Mouse (Mus musculus) embryo, embryonic 10.5 days (tissue): ENCODE data around the gene E130308A19Rik.
"Not testable (repeated sequence)": the region's sequence is repeated elsewhere in the genome, so short reads cannot be mapped to it uniquely, and the experiment has no call there.

ENCODE experiments used
- DNase-seq: peaks from one replicate; pipeline ENCODE4 v3.0.0-alpha.2; 2015; ENCODE audit warnings: low spot score

E130308A19Rik gene

DNA sequence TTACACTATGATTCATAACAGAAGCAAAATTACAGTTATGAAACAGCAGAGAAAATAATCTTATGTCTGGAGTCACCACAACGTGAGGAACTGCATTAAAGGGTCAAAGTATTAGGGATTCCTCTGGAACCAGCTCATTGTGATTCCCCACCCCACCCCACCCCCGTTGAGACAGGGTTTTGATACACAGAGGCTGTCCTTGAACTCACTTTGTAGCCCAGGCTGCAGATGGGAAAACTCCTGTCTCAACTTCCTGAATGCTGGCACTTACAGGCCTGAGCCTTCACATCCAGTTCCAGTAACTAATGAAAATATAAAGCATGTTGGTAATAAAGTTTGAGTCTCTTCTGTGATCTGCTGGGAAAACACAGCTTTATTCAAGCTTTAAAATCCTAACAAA, 159.4 kb downstream of the E130308A19Rik start:
- DNase-seq, result no peak

- peak; percentile 83 for DNase-seq
Observed at GRCm38 (mm10) chr4:59786661-59787060, 160.7 kb downstream of the E130308A19Rik start.

- no peak for DNase-seq
Observed at GRCm38 (mm10) chr4:59787126-59787525, 161.1 kb downstream of the E130308A19Rik start.

DNA sequence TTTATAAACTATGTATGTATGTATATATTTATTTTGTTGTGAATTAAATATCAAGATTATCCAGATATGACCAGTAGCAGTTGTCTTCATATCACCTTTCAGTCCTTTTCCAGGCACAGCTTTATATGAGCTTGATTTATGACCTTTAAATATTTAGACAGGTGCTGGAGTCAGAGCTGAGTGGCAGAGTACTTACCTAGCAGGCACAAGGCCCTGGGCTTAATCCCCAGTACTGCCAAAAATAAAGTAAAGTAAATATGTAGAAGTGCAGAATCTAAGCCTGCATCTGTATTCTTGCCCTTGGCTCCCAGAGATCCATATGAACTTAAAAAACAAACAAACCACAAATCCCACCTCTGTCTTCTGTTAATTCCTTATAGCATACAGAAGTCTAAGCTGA, 163.0 kb downstream of the E130308A19Rik start:
- no peak for DNase-seq

DNA sequence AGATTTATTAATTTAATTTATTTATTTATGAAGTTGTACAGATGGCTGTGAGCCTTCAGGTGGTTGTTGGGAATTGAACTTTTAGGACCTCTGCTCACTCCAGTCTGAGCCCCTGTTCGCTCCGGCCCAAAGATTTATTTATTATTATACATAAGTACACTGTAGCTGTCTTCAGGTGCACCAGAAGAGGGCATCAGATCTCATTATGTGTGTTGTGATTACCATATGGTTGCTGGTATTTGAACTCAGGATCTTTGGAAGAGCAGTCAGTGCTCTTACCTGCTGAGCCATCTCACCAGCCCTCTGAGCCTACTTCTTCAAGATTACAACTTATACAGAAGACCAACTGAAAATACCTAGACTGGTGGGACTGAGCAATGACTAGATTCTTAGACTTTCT, 167.6 kb downstream of the E130308A19Rik start:
- DNase-seq, result not testable (repeated sequence)

DNA sequence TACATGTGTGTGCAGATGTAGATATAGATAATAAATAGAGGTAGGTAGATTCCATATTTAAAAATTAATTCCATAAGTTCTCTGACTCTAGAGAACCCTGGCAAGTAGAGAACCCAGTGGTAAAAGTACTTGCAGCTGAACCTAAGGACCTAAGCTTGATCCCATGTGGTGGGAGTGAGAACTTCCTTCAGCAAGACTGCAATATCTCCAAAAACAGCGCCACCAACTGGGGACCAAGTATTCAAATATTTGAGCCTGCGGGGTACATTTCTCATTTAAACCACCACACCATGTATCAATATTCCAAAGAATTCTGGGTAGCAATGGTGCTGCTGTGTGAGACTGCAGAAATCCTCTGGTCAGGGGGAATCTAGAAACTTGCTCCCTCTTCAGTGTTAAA, 168.1 kb downstream of the E130308A19Rik start:
- DNase-seq, result no peak

- no peak for DNase-seq
Observed at GRCm38 (mm10) chr4:59795788-59796455, 169.9 kb downstream of the E130308A19Rik start.

- no peak for DNase-seq
Observed at GRCm38 (mm10) chr4:59800181-59800580, 174.2 kb downstream of the E130308A19Rik start.

GRCm38 (mm10) chr4:59801489-59801888, 175.5 kb downstream of the E130308A19Rik start, which contains the start of gene Inip:
Gene Inip (minus strand): TSS chr4:59801589.
- DNase-seq, result no peak

- DNase-seq, result no peak
Observed at GRCm38 (mm10) chr4:59802107-59802506, 176.1 kb downstream of the E130308A19Rik start.

GRCm38 (mm10) chr4:59802792-59803191, 176.8 kb downstream of the E130308A19Rik start:
- DNase-seq, result no peak

- DNase-seq, result no peak
Observed at GRCm38 (mm10) chr4:59803358-59803757, 177.3 kb downstream of the E130308A19Rik start.

DNA sequence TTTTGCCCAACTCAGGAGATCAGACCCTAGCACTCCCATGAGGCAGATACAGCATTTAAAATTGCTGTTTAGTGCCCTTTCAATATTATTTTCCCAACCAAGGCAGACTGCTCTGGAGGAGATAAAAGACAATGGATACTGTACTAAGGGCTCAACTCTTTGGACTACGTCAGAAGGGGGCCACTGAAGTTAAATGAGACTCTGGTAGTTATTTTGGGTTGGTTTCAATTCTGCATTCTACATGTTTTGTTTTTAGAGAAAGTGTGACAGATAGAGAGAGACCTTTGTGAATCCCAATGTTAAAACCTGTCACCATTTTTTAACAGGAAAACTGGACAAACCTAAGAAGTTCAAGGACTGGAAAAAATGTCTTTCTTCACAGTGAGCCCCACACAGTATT, 178.7 kb downstream of the E130308A19Rik start:
- DNase-seq, result no peak

DNA sequence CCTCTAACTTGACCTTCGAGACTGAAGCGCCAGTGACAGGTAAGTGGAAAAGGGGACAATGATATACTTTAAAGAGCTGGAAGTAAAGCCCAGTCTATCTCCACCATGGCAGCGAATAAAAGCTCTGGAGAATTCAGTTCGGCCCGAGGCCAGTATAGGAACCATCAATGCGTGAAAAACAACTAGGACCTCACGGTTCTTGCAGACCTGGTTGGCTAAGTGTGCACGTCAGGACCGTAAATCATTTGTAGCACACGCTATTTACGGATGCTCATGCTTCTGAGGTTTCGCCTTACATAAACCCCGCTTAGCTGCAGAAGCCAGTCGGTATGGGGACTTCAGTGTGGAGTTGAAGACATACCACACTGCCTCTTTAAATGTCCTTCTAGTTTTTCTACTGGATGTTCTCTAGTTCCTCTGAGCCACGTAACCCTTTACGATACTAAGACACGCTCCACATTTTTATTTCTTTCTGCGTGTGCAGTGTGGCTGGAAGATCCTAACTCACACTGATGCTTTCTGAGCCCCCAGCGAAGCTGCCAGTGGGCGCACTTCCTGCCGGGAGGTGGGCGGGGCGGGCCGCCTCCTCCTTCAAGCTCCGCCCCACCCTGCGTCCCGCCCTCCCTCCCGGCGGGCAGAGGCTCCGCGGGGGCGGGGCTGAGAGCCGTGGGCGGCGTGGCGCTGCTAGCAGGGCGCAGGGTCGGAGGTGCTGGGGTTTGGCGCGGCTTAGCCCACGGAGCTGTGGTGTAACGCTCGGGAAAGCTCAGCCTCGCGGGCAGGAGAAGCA, 179.4 kb downstream of the E130308A19Rik start, which contains the start of gene Snx30:
Snx30 (plus strand) TSS at position 660 of the 787 bp plus-strand sequence.
- DNase-seq, result peak; percentile 92

DNA sequence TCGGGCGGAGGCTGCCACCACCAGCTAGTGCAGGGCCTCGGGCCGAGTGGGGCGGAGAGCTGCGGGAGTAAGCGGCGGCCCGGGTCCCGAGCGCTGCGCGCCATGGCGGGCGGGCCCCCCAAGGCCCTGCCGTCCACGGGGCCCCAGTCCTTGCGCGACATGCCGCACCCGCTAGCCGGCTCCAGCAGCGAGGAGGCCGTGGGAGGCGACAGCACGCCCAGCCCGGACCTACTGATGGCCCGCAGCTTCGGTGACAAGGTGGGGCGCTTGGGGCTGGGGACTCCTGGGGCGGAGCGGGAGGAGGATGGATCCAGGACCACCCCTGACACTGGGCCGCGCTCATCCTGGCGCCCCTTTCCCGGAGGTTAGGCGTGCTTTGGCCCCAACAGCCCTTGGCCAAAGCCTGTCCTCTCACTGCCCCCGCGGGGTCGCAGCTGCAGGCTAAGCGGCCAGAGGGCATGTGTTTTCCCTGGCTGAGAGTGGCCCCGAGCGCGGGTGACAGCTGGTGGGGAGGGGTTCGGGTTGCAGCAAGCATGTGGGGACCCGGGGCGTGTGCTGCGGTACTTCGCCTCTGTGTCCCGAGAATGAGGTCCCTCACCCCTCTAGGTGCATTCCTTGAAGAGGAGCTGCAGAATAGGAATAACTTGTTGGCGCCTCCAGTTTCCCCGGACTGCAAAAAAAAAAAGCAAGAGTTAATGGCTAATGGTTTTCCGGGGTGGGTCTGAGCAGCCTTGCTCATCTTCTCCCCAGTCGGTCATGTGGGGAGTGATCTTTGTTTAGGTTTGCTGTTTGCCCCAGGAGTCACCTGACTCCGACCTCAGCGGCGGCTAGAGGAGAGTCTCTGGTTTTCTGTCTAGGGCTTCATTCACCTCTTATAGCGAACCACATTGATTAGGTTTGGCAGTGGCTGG, 180.2 kb downstream of the E130308A19Rik start:
- peak; percentile 75 for DNase-seq

DNA sequence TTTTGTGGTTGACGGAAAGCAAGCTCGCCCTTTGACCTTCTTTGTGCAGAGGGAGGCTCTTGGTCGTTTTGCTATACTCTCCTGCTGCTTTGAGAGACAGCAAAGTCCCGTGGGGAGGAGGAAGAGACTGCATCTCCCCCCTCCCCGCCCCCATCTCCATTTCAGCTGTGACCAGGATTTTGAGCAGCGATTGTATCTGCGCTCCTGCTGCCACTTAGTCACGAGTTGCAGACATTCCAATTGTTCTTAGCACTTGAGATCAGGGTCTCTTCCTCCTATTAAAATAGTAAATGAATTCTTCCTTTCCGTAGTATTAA, 180.8 kb downstream of the E130308A19Rik start:
- DNase-seq, result no peak

- no peak for DNase-seq
Observed at GRCm38 (mm10) chr4:59807521-59807920, 181.5 kb downstream of the E130308A19Rik start.

GRCm38 (mm10) chr4:59808396-59808795, 182.4 kb downstream of the E130308A19Rik start:
- no peak for DNase-seq
